In the genomic region with DNA sequence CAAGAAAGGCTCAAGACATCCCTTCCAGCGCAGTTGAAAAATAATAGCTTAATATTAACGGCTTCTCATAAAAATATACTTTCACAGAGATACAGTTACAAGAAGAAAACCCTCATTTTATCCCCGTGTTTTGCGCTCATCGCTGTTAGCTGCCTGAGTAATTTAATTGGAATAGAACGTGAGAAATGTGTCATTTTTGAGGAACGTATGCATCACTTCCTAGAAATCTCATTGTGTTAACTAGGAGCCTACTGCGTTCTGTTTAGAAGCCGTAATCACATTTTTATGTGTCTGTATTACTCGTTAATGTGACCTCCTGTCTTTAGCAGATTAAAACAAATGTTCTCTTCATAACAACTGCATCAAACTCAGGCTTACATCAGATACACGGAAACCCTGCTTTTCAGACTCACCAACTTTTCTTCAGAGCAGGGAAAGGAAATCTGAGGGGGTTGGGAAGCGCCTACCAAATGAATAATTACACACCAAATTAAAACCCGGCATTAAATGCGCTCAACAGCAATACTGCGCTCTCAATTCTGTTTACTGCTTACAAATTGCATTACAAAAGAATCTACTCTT, we compare ENCODE assay signal across 7 mouse cellular contexts. TPM values are rescaled to one million over a fixed set of nuclear protein-coding genes. Genes with fewer than 3 reads are reported as not detected.
DNase-seq lines count a peak whose midpoint lies in the region; ATAC-seq and TF ChIP-seq lines count a peak whose summit lies in the region.

No protein-coding gene starts in this region.

- no peak overlapping the region for H3K27ac ChIP-seq in liver, embryonic 11.5 days (ENCODE audit: low read depth, low read length)
- H3K27ac ChIP-seq in liver, postnatal 0 days (ENCODE audit: low read depth), result no peak overlapping the region
- H3K27ac ChIP-seq in forebrain, embryonic 10.5 days, result no peak overlapping the region
- H3K27ac ChIP-seq in hindbrain, postnatal 0 days, result no peak overlapping the region
- no peak overlapping the region for H3K27ac ChIP-seq in neural tube, embryonic 12.5 days

- peak overlapping the region; percentile 64 for H3K4me2 ChIP-seq in liver, embryonic 11.5 days
- no peak overlapping the region for H3K4me2 ChIP-seq in liver, postnatal 0 days (ENCODE audit: low read depth, low read length)
- H3K4me2 ChIP-seq in hindbrain, postnatal 0 days (ENCODE audit: low read depth, low read length), result peak overlapping the region; percentile 59
- peak overlapping the region; percentile 86 for H3K4me2 ChIP-seq in neural tube, embryonic 12.5 days (replicated peaks)

- no peak for TF ChIP-seq EP300 in liver, postnatal 0 days (IDR thresholded peaks at IDR 0.05; ENCODE audit: low read depth)

- peak overlapping the region; percentile 33; the same call in 1 of the 2 replicates for H3K4me3 ChIP-seq in liver, embryonic 11.5 days (ENCODE audit: low read depth, low read length)
- no peak overlapping the region for H3K4me3 ChIP-seq in liver, postnatal 0 days (ENCODE audit: low read depth, low read length)
- H3K4me3 ChIP-seq in forebrain, embryonic 10.5 days, result peak overlapping the region; percentile 52; the same call in 1 of the 2 replicates
- peak overlapping the region; percentile 28; the same call in 1 of the 2 replicates for H3K4me3 ChIP-seq in hindbrain, postnatal 0 days (ENCODE audit: low read length)
- peak overlapping the region; percentile 36; the same call in 1 of the 2 replicates for H3K4me3 ChIP-seq in neural tube, embryonic 12.5 days

- no peaks in the 10 kb centered on the region; the same call in none of the 2 replicates for H3K4me1 ChIP-seq in liver, embryonic 11.5 days (replicated peaks; ENCODE audit: control insufficient read depth, insufficient read depth, low read length)
- H3K4me1 ChIP-seq in liver, postnatal 0 days (ENCODE audit: insufficient read depth), result peaks cover 6% of the 10 kb centered on the region; the same call in 1 of the 2 replicates
- H3K4me1 ChIP-seq in forebrain, embryonic 10.5 days, result peaks cover 30% of the 10 kb centered on the region
- H3K4me1 ChIP-seq in hindbrain, postnatal 0 days (ENCODE audit: insufficient read depth, low read length), result 0 out of 2 replicates have a peak, but pooled peaks cover 6% of the 10 kb centered on the region
- peaks cover 22% of the 10 kb centered on the region for H3K4me1 ChIP-seq in neural tube, embryonic 12.5 days

- no peaks in the 10 kb centered on the region for H3K36me3 ChIP-seq in liver, embryonic 11.5 days (ENCODE audit: control insufficient read depth, insufficient read depth, low read length)
- no peaks in the 10 kb centered on the region for H3K36me3 ChIP-seq in liver, postnatal 0 days (replicated peaks; ENCODE audit: insufficient read depth, low read length)
- H3K36me3 ChIP-seq in forebrain, embryonic 10.5 days (replicated peaks), result no peaks in the 10 kb centered on the region
- no peaks in the 10 kb centered on the region for H3K36me3 ChIP-seq in hindbrain, postnatal 0 days (ENCODE audit: insufficient read depth, low read length)
- no peaks in the 10 kb centered on the region for H3K36me3 ChIP-seq in neural tube, embryonic 12.5 days

- no peak for DNase-seq in liver, embryonic 11.5 days (ENCODE audit: low spot score)
- no peak for DNase-seq in liver, postnatal 0 days
- no peak for DNase-seq in forebrain, embryonic 10.5 days (ENCODE audit: extremely low spot score, low spot score)
- DNase-seq in hindbrain, postnatal 0 days (ENCODE audit: low spot score), result no peak
- no peak for DNase-seq in cerebellum, adult 11 months
- DNase-seq in cerebellum, adult 11-12 months, result no peak

- TF ChIP-seq CTCF in liver, postnatal 0 days (IDR thresholded peaks at IDR 0.05; ENCODE audit: low read depth), result no peak
- TF ChIP-seq CTCF in hindbrain, postnatal 0 days (IDR thresholded peaks at IDR 0.05; ENCODE audit: low read depth), result no peak

- WGBS in liver, embryonic 11.5 days, result 8% methylated on average over 15 of the region's 15 CpGs
- WGBS in liver, postnatal 0 days (ENCODE audit: insufficient replicate concordance), result 7% methylated on average over 15 of the region's 15 CpGs
- 1% methylated on average over 15 of the region's 15 CpGs for WGBS in forebrain, embryonic 10.5 days
- WGBS in hindbrain, postnatal 0 days, result 3% methylated on average over 15 of the region's 15 CpGs
- WGBS in neural tube, embryonic 12.5 days, result 1% methylated on average over 15 of the region's 15 CpGs

- no peak for ATAC-seq in liver, embryonic 11.5 days (replicated peaks; ENCODE audit: low FRiP score)
- ATAC-seq in liver, postnatal 0 days, result no peak
- no peak for ATAC-seq in hindbrain, postnatal 0 days
- no peak for ATAC-seq in neural tube, embryonic 12.5 days (ENCODE audit: low FRiP score, low read depth)

- no peaks in the 10 kb centered on the region for H3K9me3 ChIP-seq in liver, embryonic 11.5 days (ENCODE audit: control insufficient read depth, low read length)
- no peaks in the 10 kb centered on the region for H3K9me3 ChIP-seq in liver, postnatal 0 days (ENCODE audit: low read length)
- no peaks in the 10 kb centered on the region for H3K9me3 ChIP-seq in forebrain, embryonic 10.5 days
- H3K9me3 ChIP-seq in hindbrain, postnatal 0 days (ENCODE audit: low read length), result no peaks in the 10 kb centered on the region
- no peaks in the 10 kb centered on the region for H3K9me3 ChIP-seq in neural tube, embryonic 12.5 days

- no peak overlapping the region for H3K9ac ChIP-seq in liver, embryonic 11.5 days (ENCODE audit: low read depth, low read length)
- H3K9ac ChIP-seq in liver, postnatal 0 days (replicated peaks), result no peak overlapping the region
- 0 out of 2 replicates have a peak overlapping the region, but pooled peaks have one; percentile 5 for H3K9ac ChIP-seq in hindbrain, postnatal 0 days (replicated peaks; ENCODE audit: low read length)
- H3K9ac ChIP-seq in neural tube, embryonic 12.5 days, result no peak overlapping the region

- H3K27me3 ChIP-seq in liver, embryonic 11.5 days (replicated peaks; ENCODE audit: control insufficient read depth, insufficient read depth, low read length), result peaks cover 78% of the 10 kb centered on the region
- H3K27me3 ChIP-seq in liver, postnatal 0 days (ENCODE audit: insufficient read depth, low read length), result peaks cover 55% of the 10 kb centered on the region
- H3K27me3 ChIP-seq in forebrain, embryonic 10.5 days (ENCODE audit: poor library complexity, severe bottlenecking), result peaks cover 99% of the 10 kb centered on the region
- peaks cover 39% of the 10 kb centered on the region for H3K27me3 ChIP-seq in hindbrain, postnatal 0 days (ENCODE audit: insufficient read depth, low read length)
- H3K27me3 ChIP-seq in neural tube, embryonic 12.5 days (replicated peaks), result peaks cover 48% of the 10 kb centered on the region

RNA-seq across cellular contexts. Expression of gene Gbx2, which starts 11.5 kb away (rescaled TPM):
- polyA plus RNA-seq in liver, embryonic 11.5 days (2014; fragmentation: Nextera tagmentation; extraction: Ambion mirVana), result 2.2 and 2.9 TPM in 2 replicates
- polyA plus RNA-seq in liver, postnatal 0 days (2015; fragmentation: Nextera tagmentation; extraction: Ambion mirVana), result 0.52 and 0.57 TPM in 2 replicates
- 1.2 and 1.5 TPM in 2 replicates for polyA plus RNA-seq in forebrain, embryonic 10.5 days (2016; fragmentation: Nextera tagmentation; extraction: Ambion mirVana)
- 22.1 and 27.7 TPM in 2 replicates for total RNA-seq in hindbrain, postnatal 0 days (2014; rRNA removed)
- 25.6 and 26.9 TPM in 2 replicates for polyA plus RNA-seq in hindbrain, postnatal 0 days (2015; fragmentation: Nextera tagmentation; extraction: Ambion mirVana)
- polyA plus RNA-seq in neural tube, embryonic 12.5 days (2016; fragmentation: Nextera tagmentation; extraction: Ambion mirVana), result 78.5 and 91.6 TPM in 2 replicates
